Mouse (Mus musculus) forebrain, embryonic 14.5 days (tissue): ENCODE results near the gene Myf6. TPM values are rescaled to one million over a fixed set of nuclear protein-coding genes. Genes with fewer than 3 reads are reported as not detected.

Experiments used
- ATAC-seq: fragments of 200-750 bp; cut with Nextera tagmentation; 2 replicates; pipeline ENCODE4 v1.8.0; 2017; ENCODE audit warnings: mild to moderate bottlenecking, moderate library complexity
- DNase-seq: peaks from one replicate; pipeline ENCODE4 v3.0.0-alpha.2; 2015; ENCODE audit warnings: low spot score
- H3K27ac ChIP-seq: fragments of 300-500 bp; sonication (generic); 2 replicates; pipeline ENCODE4 v1.5.1; 2014; ENCODE audit warnings: low read depth, mild to moderate bottlenecking, control low read depth, low read length, moderate library complexity
- H3K27me3 ChIP-seq: fragments of 300-500 bp; sonication (generic); replicated peaks from 2 replicates; pipeline ENCODE4 v1.6.1; 2014; ENCODE audit warnings: low read length, control low read depth, mixed read lengths; ENCODE audit not compliant: control insufficient read depth, insufficient read depth
- H3K36me3 ChIP-seq: fragments of 300-500 bp; sonication (generic); 2 replicates; pipeline ENCODE4 v1.6.1; 2014; ENCODE audit warnings: low read length, control low read depth; ENCODE audit not compliant: control insufficient read depth, insufficient read depth
- H3K4me1 ChIP-seq: fragments of 300-500 bp; sonication (generic); 2 replicates; pipeline ENCODE4 v1.6.1; 2014; ENCODE audit warnings: antibody characterized with exemption, low read length, control low read depth; ENCODE audit not compliant: control insufficient read depth, insufficient read depth
- H3K4me2 ChIP-seq: fragments of 300-500 bp; sonication (generic); 2 replicates; pipeline ENCODE4 v1.6.1; 2014; ENCODE audit warnings: mild to moderate bottlenecking, control low read depth, low read length
- H3K4me3 ChIP-seq: fragments of 300-500 bp; sonication (generic); 2 replicates; pipeline ENCODE4 v1.5.1; 2014; ENCODE audit warnings: low read depth, low read length, control low read depth
- H3K9ac ChIP-seq: fragments of 300-500 bp; sonication (generic); 2 replicates; pipeline ENCODE4 v1.6.1; 2014; ENCODE audit warnings: mild to moderate bottlenecking, low read length, control low read depth, moderate library complexity
- H3K9me3 ChIP-seq: fragments of 300-500 bp; sonication (generic); replicated peaks from 2 replicates; pipeline ENCODE4 v1.6.1; 2016; ENCODE audit warnings: low read length, control low read depth, mixed read lengths; ENCODE audit not compliant: control insufficient read depth
- WGBS: fragments of 180-500 bp; shearing (Covaris S2); extraction: QIAGEN DNeasy Blood & Tissue Kit; methylation state at CpG from one replicate; pipeline ENCODE4 v1.1.7; 2014; 5-methylcytosine and 5-hydroxymethylcytosine counted together
- microRNA-seq: library from miRNA; unstranded; fragments of <30 nt; microRNA quantifications from one replicate; pipeline ENCODE4, GENCODE M21; 2016
- polyA plus RNA-seq: library from polyadenylated mRNA; unstranded; fragments of >200 nt; fragmentation: Nextera tagmentation; extraction: Ambion mirVana; gene quantifications from 2 replicates; pipeline ENCODE4 v1.2.1, GENCODE M21; 2014

Gene Myf6
- polyA plus RNA-seq, 1 experiment from 2014 or later = not detected

GRCm38 (mm10) chr10:107473497-107473896 lies 21.0 kb downstream of the Myf6 start:
- ATAC-seq (no peak), DNase-seq (no peak)
- Histone ChIP-seq H3K27me3 (no peaks in the 10 kb centered on the region), H3K4me3 (no peak overlapping the region), H3K36me3 (no peaks in the 10 kb centered on the region), H3K27ac (no peak overlapping the region), H3K4me1 (no peaks in the 10 kb centered on the region), H3K4me2 (no peak overlapping the region), H3K9me3 (no peaks in the 10 kb centered on the region), H3K9ac (no peak overlapping the region)
- WGBS = 60% methylated on average over 2 of the region's 2 CpGs

- no peak overlapping the region for H3K9ac ChIP-seq
- H3K27ac ChIP-seq = no peak overlapping the region
- H3K4me3 ChIP-seq = no peak overlapping the region
- DNase-seq (no peak), ATAC-seq (no peak)
- H3K27me3 ChIP-seq = no peaks in the 10 kb centered on the region
- no peaks in the 10 kb centered on the region for H3K4me1 ChIP-seq
- no peak overlapping the region for H3K4me2 ChIP-seq
- 74% methylated on average over 5 of the region's 5 CpGs for WGBS
- no peaks in the 10 kb centered on the region for H3K36me3 ChIP-seq
- H3K9me3 ChIP-seq = no peaks in the 10 kb centered on the region
Observed at GRCm38 (mm10) chr10:107471712-107472111, 22.8 kb downstream of the Myf6 start.

GRCm38 (mm10) chr10:107467819-107468218 lies 26.7 kb downstream of the Myf6 start:
- no peaks in the 10 kb centered on the region for H3K27me3 ChIP-seq
- H3K9ac ChIP-seq = no peak overlapping the region
- no peak for ATAC-seq
- H3K4me3 ChIP-seq = no peak overlapping the region
- no peaks in the 10 kb centered on the region for H3K4me1 ChIP-seq
- H3K27ac ChIP-seq = no peak overlapping the region
- no peak overlapping the region for H3K4me2 ChIP-seq
- no peaks in the 10 kb centered on the region for H3K9me3 ChIP-seq
- WGBS = 87% methylated on average over 7 of the region's 7 CpGs
- DNase-seq = no peak
- H3K36me3 ChIP-seq = no peaks in the 10 kb centered on the region

GRCm38 (mm10) chr10:107449496-107450330 lies 44.8 kb downstream of the Myf6 start:
- DNase-seq (no peak), ATAC-seq (no peak)
- no peaks in the 10 kb centered on the region for H3K9me3 ChIP-seq
- no peaks in the 10 kb centered on the region for H3K36me3 ChIP-seq
- no peak overlapping the region for H3K27ac ChIP-seq
- no peak overlapping the region for H3K4me2 ChIP-seq
- no peak overlapping the region for H3K9ac ChIP-seq
- H3K4me1 ChIP-seq = no peaks in the 10 kb centered on the region
- WGBS = 90% methylated on average over 5 of the region's 5 CpGs
- H3K4me3 ChIP-seq = no peak overlapping the region
- no peaks in the 10 kb centered on the region for H3K27me3 ChIP-seq

Small RNA genes within 50 kb of the gene (microRNA-seq; reads per million reads assigned to microRNA genes)
- gene Gm44403 = not detected

Other genes with a start within 250 kb of the Myf6 start
- gene Lin7a, start 223.1 kb downstream of the Myf6 start, polyA plus RNA-seq = 9.1 and 14.1 TPM in 2 replicates
- gene Myf5, start 8.6 kb downstream of the Myf6 start, polyA plus RNA-seq = not detected in 2 replicates
- gene Ptprq, start 225.3 kb upstream of the Myf6 start, polyA plus RNA-seq = 0.04 and 0.10 TPM in 2 replicates